ENCODE assay signal across 13 mouse cellular contexts in the genomic region with DNA sequence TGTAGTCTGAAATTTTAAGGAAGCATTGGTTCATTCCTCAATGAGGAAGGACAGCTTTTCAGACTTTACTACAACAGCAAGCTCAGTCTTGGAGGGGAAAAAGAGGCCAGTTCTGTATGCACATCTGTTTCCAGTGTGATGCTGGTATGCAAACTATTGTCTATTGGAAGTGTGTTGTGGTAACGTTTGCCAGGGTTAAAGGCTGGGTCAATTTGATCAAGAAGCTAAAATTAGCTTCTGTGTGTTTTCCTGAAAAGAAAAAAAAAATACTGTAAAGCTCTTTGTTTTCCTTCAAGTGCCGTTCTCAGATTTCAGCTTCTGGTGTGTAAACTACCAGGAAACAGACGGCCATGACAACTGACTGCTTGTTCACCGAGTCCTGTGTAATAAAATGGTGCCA.
DNase-seq lines count a peak whose midpoint lies in the region; ATAC-seq and TF ChIP-seq lines count a peak whose summit lies in the region.
"Had no signal": no experiment of that assay in that cellular context is flagged by ENCODE, and none has a peak within 500 bp of the region (broad histone marks: within the 10 kb centered on the region; RNA-seq: fewer than 3 reads in every experiment).

No protein-coding gene starts in this region.

- peaks cover 11% of the 10 kb centered on the region; the same call in 1 of the 2 replicates for H3K4me1 ChIP-seq in heart, embryonic 10.5 days
- no peaks in the 10 kb centered on the region; the same call in 1 of the 2 replicates for H3K4me1 ChIP-seq in lung, postnatal 0 days (ENCODE audit: insufficient read depth, low read depth, low read length)
- H3K4me1 ChIP-seq in lung, adult 2 months (ENCODE audit: control insufficient read depth, insufficient read depth, low read length) = no peaks in the 10 kb centered on the region
- H3K4me1 ChIP-seq in limb, embryonic 11.5 days (ENCODE audit: control insufficient read depth, insufficient read depth, low read length) = 0 out of 2 replicates have a peak, but pooled peaks cover 2% of the 10 kb centered on the region
- H3K4me1 ChIP-seq: stomach, embryonic 15.5 days had no signal

- H3K4me3 ChIP-seq in heart, embryonic 10.5 days = no peak overlapping the region
- H3K4me3 ChIP-seq in lung, postnatal 0 days (ENCODE audit: low read depth, low read length) = no peak overlapping the region
- H3K4me3 ChIP-seq in lung, adult 2 months (replicated peaks; ENCODE audit: extremely low read depth, low read depth, low read length) = no peak overlapping the region
- H3K4me3 ChIP-seq in limb, embryonic 11.5 days (ENCODE audit: low read depth, low read length) = no peak overlapping the region
- H3K4me3 ChIP-seq: erythroblast, embryonic 14.5 days; stomach, embryonic 15.5 days had no signal

- no peak overlapping the region for H3K9ac ChIP-seq in lung, postnatal 0 days (replicated peaks; ENCODE audit: low read depth)
- H3K9ac ChIP-seq in limb, embryonic 11.5 days (ENCODE audit: low read length) = no peak overlapping the region
- H3K9ac ChIP-seq: stomach, embryonic 15.5 days had no signal

- ATAC-seq in lung, postnatal 0 days = no peak
- no peak for ATAC-seq in limb, embryonic 11.5 days (ENCODE audit: insufficient number of reproducible peaks, low FRiP score, low TSS enrichment, low read depth)
- ATAC-seq: activated CD4-positive, CD25-positive, alpha-beta regulatory T cell, adult 4 months had no signal

- H3K36me3 ChIP-seq in heart, embryonic 10.5 days = no peaks in the 10 kb centered on the region
- H3K36me3 ChIP-seq in lung, postnatal 0 days (ENCODE audit: insufficient read depth, low read length) = no peaks in the 10 kb centered on the region
- no peaks in the 10 kb centered on the region for H3K36me3 ChIP-seq in limb, embryonic 11.5 days (ENCODE audit: control insufficient read depth, insufficient read depth, low read length)
- H3K36me3 ChIP-seq: stomach, embryonic 15.5 days had no signal

- intact Hi-C loops in heart, postnatal 25 days (cut with DNase I) = loop anchor here (5.0 kb wide), 1 partner anchor 202 kb away; a partner anchor contains a TSS

- TF ChIP-seq POLR2A in lung, adult 2 months (IDR thresholded peaks at IDR 0.05; ENCODE audit: borderline replicate concordance, extremely low read depth, low read depth, low read length) = no peak

- H3K27ac ChIP-seq in heart, embryonic 10.5 days = 0 out of 2 replicates have a peak overlapping the region, but pooled peaks have one; percentile 11
- H3K27ac ChIP-seq in lung, postnatal 0 days (ENCODE audit: low read length) = no peak overlapping the region
- 0 out of 2 replicates have a peak overlapping the region, but pooled peaks have one; percentile 11 for H3K27ac ChIP-seq in limb, embryonic 11.5 days (replicated peaks; ENCODE audit: low read depth, low read length)
- H3K27ac ChIP-seq: stomach, embryonic 15.5 days had no signal

- DNase-seq in heart, embryonic 10.5 days (ENCODE audit: low spot score) = no peak
- DNase-seq in heart, postnatal 25 days (ENCODE audit: low spot score) = no peak
- DNase-seq in lung, postnatal 0 days (ENCODE audit: low spot score) = peak; percentile 21
- DNase-seq in lung, adult 2 months = no peak
- peak; percentile 71 for DNase-seq in embryo, embryonic 11 days
- DNase-seq in limb, embryonic 11.5 days (ENCODE audit: low spot score) = peak; percentile 46
- no peak for DNase-seq in c-Kit-positive CD71-positive TER-119-positive erythroid progenitor cells, embryonic 14.5 days (ENCODE audit: low spot score)
- DNase-seq in adrenal gland, postnatal 4 days (ENCODE audit: low spot score in 2 of 2) = no peak
- DNase-seq: gastrocnemius, postnatal 25 days; kidney, adult 2 months had no signal

- no peak for TF ChIP-seq CTCF in lung, postnatal 0 days (IDR thresholded peaks at IDR 0.05)
- TF ChIP-seq CTCF in lung, adult 2 months (IDR thresholded peaks at IDR 0.05; ENCODE audit: insufficient read depth, low read length) = no peak

- no peaks in the 10 kb centered on the region for H3K9me3 ChIP-seq in heart, embryonic 10.5 days
- no peaks in the 10 kb centered on the region for H3K9me3 ChIP-seq in lung, postnatal 0 days (ENCODE audit: low read length)
- no peaks in the 10 kb centered on the region for H3K9me3 ChIP-seq in limb, embryonic 11.5 days (ENCODE audit: control insufficient read depth, low read length)
- H3K9me3 ChIP-seq: stomach, embryonic 15.5 days had no signal

- 17% methylated on average over 4 of the region's 4 CpGs for WGBS in heart, embryonic 10.5 days
- 23% methylated on average over 4 of the region's 4 CpGs for WGBS in lung, postnatal 0 days
- 31% methylated on average over 4 of the region's 4 CpGs for WGBS in lung, adult 2 months
- 5% methylated on average over 4 of the region's 4 CpGs for WGBS in limb, embryonic 11.5 days

- H3K4me2 ChIP-seq in lung, postnatal 0 days (replicated peaks; ENCODE audit: low read depth, low read length) = no peak overlapping the region
- no peak overlapping the region for H3K4me2 ChIP-seq in limb, embryonic 11.5 days (ENCODE audit: low read depth, severe bottlenecking)

- H3K27me3 ChIP-seq in heart, embryonic 10.5 days (ENCODE audit: insufficient read depth, poor library complexity, severe bottlenecking) = no peaks in the 10 kb centered on the region
- no peaks in the 10 kb centered on the region for H3K27me3 ChIP-seq in lung, postnatal 0 days (replicated peaks; ENCODE audit: insufficient read depth, low read length)
- H3K27me3 ChIP-seq in limb, embryonic 11.5 days (ENCODE audit: control insufficient read depth, insufficient read depth, low read length) = no peaks in the 10 kb centered on the region
- H3K27me3 ChIP-seq: stomach, embryonic 15.5 days had no signal

- no peak for TF ChIP-seq EP300 in lung, postnatal 0 days (IDR thresholded peaks at IDR 0.05)

Comparison
In these comparisons a context has a peak if more than half of its experiments do, and no peak if none do; other contexts are left out.
1. DNase-seq: peak in lung, postnatal 0 days (single experiment), embryo, embryonic 11 days (single experiment) and limb, embryonic 11.5 days (single experiment); none in heart, embryonic 10.5 days (single experiment), heart, postnatal 25 days (single experiment), lung, adult 2 months (single experiment), c-Kit-positive CD71-positive TER-119-positive erythroid progenitor cells, embryonic 14.5 days (single experiment) and adrenal gland, postnatal 4 days (0 of 2).